Mouse (Mus musculus) retina, embryonic 14.5 days (tissue): ENCODE measurements at regions not wholly inside any gene's neighbourhood (a gene's known extent, or its start where the extent isn't known, plus 50 kb on each side); places are given as distances from the start of the nearest gene placed in this dataset.

Experiments
- DNase-seq: peaks from one replicate; pipeline ENCODE4 v3.0.0-alpha.2; 2015; ENCODE audit warnings: low spot score

- no peak for DNase-seq
Observed at GRCm38 (mm10) chrX:129390920-129391319, 358.6 kb upstream of the Diaph2 start.

GRCm38 (mm10) chrX:129407778-129408177, 341.8 kb upstream of the Diaph2 start:
- DNase-seq: no peak

GRCm38 (mm10) chrX:129410079-129410478, 339.5 kb upstream of the Diaph2 start:
- no peak for DNase-seq

- no peak for DNase-seq
Observed at GRCm38 (mm10) chrX:129412939-129413627, 336.5 kb upstream of the Diaph2 start.

- DNase-seq: peak; percentile 1
Observed at GRCm38 (mm10) chrX:129413628-129414000, 335.9 kb upstream of the Diaph2 start.

- DNase-seq: no peak
Observed at GRCm38 (mm10) chrX:129415326-129415725, 334.2 kb upstream of the Diaph2 start.

GRCm38 (mm10) chrX:129448545-129448944, 301.0 kb upstream of the Diaph2 start:
- DNase-seq: no peak

GRCm38 (mm10) chrX:129476216-129476615, 273.3 kb upstream of the Diaph2 start:
- no peak for DNase-seq

GRCm38 (mm10) chrX:129494562-129494961, 255.0 kb upstream of the Diaph2 start:
- no peak for DNase-seq
